Mouse (Mus musculus) left cerebral cortex, postnatal 14 days (tissue): ENCODE data around the gene Naif1. TPM values are rescaled to one million over a fixed set of nuclear protein-coding genes. Genes with fewer than 3 reads are reported as not detected.

Source experiments
- DNase-seq, 2 experiments: peaks; one replicate each; pipeline ENCODE4 v3.0.0; 2021 to 2022; ENCODE audit warnings: low spot score in 2 of 2, mixed read lengths in 1 of 2
- intact Hi-C: fragments of 180-260 bp; cut with DNase I; formaldehyde crosslinking; loops from one replicate; pipeline ENCODE4 v1.15.1; 2025
- long read RNA-seq, 2 experiments: library from polyadenylated mRNA; stranded (forward); transcript quantifications; one replicate each; pipeline ENCODE4 v2.0.0; 2021
- total RNA-seq, 2 experiments: library from RNA; stranded (reverse); gene quantifications; 2 replicates each; pipeline ENCODE4 v1.2.3; 2021

The Naif1 gene
- 1 to 10 TPM; 4.0 to 4.1 TPM for total RNA-seq
- long read RNA-seq, experiment 1, full-length matches to known transcripts, result 6 of 9 reads
- long read RNA-seq, experiment 1, partial matches to known transcripts, result 3 of 9 reads
- long read RNA-seq, experiment 1, other reads (novel, unspliced or antisense), result 0 of 9 reads
- long read RNA-seq, experiment 2, full-length matches to known transcripts, result 1 of 1 reads
- long read RNA-seq, experiment 2, partial matches to known transcripts, result 0 of 1 reads
- long read RNA-seq, experiment 2, other reads (novel, unspliced or antisense), result 0 of 1 reads

- intact Hi-C loops, result no loop called here
- peak; percentile 62 to 75 for DNase-seq
These were observed at the start of gene Naif1 for GRCm38 (mm10) chr2:32449761-32450754. Naif1 (plus strand) TSS chr2:32450457.

GRCm38 (mm10) chr2:32404663-32405062 is 45.6 kb upstream of the Naif1 start:
- peak; percentile 97 to 99 for DNase-seq
- intact Hi-C loops, result loop anchor here (1.0 to 5.0 kb wide), 2 partner anchors 83 to 163 kb away; no protein-coding TSS in a partner anchor

GRCm38 (mm10) chr2:32407144-32407824 is 43.0 kb upstream of the Naif1 start:
- DNase-seq, result no peak
- intact Hi-C loops, result no loop called here

GRCm38 (mm10) chr2:32408429-32409424 is 41.5 kb upstream of the Naif1 start:
- intact Hi-C loops, result no loop called here
- no peak for DNase-seq

DNA sequence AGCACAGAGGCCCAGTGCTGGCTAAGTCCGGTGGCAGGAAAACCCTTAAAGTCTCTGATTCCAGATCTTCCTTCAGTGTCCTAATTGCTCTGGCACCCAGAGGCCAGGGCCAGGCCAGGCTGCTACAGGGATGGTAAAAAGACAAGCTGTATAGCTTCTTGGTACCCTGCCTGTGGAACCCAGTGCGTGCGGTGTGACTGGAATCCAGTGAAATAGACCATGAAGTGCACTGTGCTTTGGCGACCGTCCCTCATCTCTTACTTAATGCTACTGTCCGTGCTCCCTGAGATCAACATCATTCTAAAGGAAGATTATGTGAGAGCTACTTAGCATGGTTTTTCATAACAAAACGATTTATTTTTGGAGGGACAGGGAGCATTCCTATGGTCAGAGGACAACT is 38.9 kb upstream of the Naif1 start:
- DNase-seq, result no peak
- intact Hi-C loops, result no loop called here

GRCm38 (mm10) chr2:32412742-32413531 is 37.3 kb upstream of the Naif1 start:
- intact Hi-C loops, result no loop called here
- no peak for DNase-seq

DNA sequence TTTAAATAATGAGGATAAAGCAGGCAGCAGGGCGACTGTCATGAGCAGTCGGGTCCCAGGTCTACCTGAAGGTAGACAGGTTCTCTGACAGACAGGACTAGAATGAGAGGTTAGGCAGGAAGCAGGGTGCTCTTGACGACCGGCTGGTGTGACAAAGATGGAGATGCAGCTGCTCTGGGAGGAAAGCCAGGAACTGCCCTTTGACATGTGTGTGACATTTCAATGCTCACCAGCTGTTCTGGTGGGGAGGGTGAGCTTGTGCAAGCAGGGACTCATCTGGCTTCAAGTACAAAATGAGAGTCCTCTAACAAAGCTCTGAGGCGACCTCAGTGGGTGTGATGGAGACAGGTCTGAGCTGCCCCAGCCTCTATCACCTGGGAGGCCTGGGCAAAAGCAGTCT is 36.3 kb upstream of the Naif1 start:
- intact Hi-C loops, result no loop called here
- no peak for DNase-seq

DNA sequence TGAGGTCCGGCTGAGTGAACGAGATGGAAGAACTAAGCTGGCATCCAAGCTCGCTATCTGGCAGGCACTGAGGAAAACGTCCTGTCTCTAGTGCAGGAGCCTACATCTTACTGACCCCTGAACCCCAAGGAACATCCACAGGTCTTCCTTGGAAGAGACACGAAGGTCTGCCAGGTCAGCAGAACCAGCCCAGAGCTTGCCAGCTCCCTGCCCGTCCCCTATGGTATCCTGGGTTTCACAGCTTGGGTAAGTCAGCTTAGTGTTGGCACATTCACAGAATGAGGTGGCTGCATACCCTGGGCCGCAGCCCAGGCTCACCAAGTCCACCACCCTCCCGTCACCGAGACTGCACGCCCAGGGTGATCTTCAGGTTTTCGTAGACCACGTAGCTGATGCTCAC is 34.5 kb upstream of the Naif1 start:
- intact Hi-C loops, result no loop called here
- no peak for DNase-seq

DNA sequence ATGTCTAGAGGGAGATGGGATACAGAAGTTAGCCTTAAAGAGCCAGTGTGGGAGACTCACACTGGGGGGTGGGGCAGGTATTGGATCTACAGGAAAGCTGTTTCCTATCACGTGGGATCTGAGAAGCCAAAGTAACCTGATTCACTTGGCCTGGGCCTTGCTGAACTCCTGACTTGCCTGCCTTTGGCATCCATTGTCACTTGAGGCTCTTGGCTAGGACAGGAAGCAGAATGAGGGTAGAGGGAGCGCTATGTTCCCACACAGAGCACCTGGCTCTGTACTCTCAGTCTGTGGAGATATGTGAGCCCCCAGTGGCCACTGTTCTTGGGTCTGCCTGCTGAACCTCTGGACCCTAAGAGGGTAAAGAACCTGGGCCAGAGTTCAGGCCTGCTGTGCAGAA is 33.7 kb upstream of the Naif1 start:
- intact Hi-C loops, result no loop called here
- no peak for DNase-seq

- DNase-seq, result no peak
- intact Hi-C loops, result no loop called here
These were observed 32.8 kb upstream of the Naif1 start for GRCm38 (mm10) chr2:32417486-32417885.

DNA sequence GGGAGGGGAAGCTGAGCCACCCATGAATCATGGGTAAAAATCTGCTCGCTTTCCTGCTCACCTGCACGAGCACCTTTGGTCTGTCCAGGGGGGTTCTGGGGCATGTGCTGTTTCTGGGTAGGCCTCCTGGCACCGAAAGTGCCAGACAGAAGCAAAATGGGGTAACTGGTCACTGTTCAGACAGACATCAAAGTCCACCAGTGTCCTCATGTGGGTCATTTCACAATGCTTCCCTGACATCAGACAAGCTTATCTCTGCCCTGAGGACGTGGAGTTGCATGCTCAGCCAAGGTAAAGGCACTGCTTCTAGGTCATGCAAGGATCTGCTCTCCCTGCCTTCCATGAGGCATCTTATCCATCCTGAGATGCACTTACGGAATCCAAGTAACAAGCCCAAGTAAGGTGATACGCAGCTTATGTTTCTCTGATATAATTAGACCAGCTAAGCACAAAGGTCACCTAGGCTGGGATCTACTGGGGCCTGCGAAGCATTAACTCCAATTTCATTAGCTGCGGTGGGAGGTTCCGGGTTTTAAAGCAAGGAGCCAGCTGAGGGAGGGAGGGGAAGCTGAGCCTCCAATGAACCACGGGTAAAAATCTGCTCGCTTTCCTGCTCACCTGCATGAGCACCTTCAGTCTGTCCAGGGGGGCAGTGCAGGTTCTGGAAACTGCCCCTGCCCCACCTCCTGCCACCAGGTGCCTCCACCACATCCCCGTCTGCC is 31.7 kb upstream of the Naif1 start:
- intact Hi-C loops, result no loop called here
- DNase-seq, result no peak

GRCm38 (mm10) chr2:32419359-32419758 is 30.9 kb upstream of the Naif1 start:
- intact Hi-C loops, result no loop called here
- no peak for DNase-seq

- DNase-seq, result no peak
- intact Hi-C loops, result no loop called here
These were observed 30.1 kb upstream of the Naif1 start for GRCm38 (mm10) chr2:32420066-32420608.

GRCm38 (mm10) chr2:32420647-32421046 is 29.6 kb upstream of the Naif1 start:
- intact Hi-C loops, result no loop called here
- no peak for DNase-seq

DNA sequence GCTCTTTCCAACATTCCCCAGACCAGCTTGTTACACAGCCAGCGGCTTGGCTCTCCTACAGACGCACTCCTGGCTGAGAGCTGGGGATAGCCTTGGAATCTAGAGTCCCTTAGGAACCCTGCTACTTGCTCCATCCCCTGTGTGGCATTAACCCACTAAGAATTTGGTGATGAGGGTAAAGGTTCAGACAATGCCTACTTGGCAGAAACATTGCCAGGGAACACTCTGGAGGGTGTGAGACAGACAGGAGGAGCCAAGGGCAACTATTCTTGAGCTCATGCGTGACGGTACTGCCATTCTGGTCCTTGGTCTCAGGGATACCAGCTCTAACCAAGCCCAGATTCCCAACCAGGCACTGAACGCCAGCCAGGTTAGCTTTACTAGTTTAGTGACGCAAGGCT is 28.4 kb upstream of the Naif1 start:
- no peak for DNase-seq
- intact Hi-C loops, result no loop called here

GRCm38 (mm10) chr2:32423481-32424331 is 26.6 kb upstream of the Naif1 start:
- intact Hi-C loops, result no loop called here
- peak in 1 of 2 experiments; percentile 47 for DNase-seq
